Mouse (Mus musculus) bone marrow macrophage, adult 2 months (primary cell): ENCODE data around the gene Wnt3a. TPM values are rescaled to one million over a fixed set of nuclear protein-coding genes. Genes with fewer than 3 reads are reported as not detected.
"Not testable (repeated sequence)": the region's sequence is repeated elsewhere in the genome, so short reads cannot be mapped to it uniquely, and the experiment has no call there.

Experiments
- H3K27ac ChIP-seq: 2 replicates; pipeline ENCODE4 v1.5.1; 2012; ENCODE audit warnings: low read depth, low read length; ENCODE audit not compliant: insufficient read depth
- H3K4me1 ChIP-seq: 2 replicates; pipeline ENCODE4 v1.6.1; 2012; ENCODE audit warnings: low read length; ENCODE audit not compliant: control insufficient read depth, insufficient read depth
- H3K4me3 ChIP-seq: 2 replicates; pipeline ENCODE4 v1.5.1; 2012; ENCODE audit warnings: mild to moderate bottlenecking, low read length, moderate library complexity; ENCODE audit not compliant: insufficient read depth
- CTCF ChIP-seq: IDR thresholded peaks from 2 replicates; pipeline ENCODE4 v1.5.1; 2012; ENCODE audit warnings: low read depth, mild to moderate bottlenecking, low read length, moderate library complexity
- POLR2A ChIP-seq: IDR thresholded peaks from 2 replicates; pipeline ENCODE4 v1.6.1; 2012; ENCODE audit warnings: mild to moderate bottlenecking, low read depth, low read length, borderline replicate concordance
- polyA plus RNA-seq: library from polyadenylated mRNA; stranded (reverse); fragments of >200 nt; gene quantifications from 2 replicates; pipeline ENCODE4 v1.2.4, GENCODE M21; 2012; ENCODE audit not compliant: missing spikeins, insufficient read depth, insufficient read length

The Wnt3a gene
- polyA plus RNA-seq, 1 experiment = not detected

DNA sequence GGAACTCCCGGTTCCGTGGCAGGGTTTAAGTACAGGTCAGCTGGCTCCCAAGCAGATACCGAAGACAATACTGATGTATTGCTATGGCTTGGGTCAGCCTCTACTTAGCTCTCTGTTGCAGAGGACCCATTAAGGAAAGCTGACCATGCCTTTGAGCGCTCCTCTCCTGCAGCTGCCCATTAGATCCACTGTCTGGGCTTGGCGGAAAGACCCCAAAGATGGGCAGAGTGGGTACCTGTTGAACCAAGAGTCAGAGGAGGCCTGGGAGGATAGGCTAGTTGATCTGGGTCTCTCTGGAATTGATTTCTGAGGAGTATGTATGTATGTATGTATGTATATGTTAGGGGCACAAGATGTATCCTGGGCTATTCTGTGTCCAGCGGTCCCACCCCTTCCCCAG lies 18.1 kb upstream of the Wnt3a start:
- Histone ChIP-seq H3K4me3 (no peak overlapping the region), H3K27ac (no peak overlapping the region), H3K4me1 (no peaks in the 10 kb centered on the region)
- TF ChIP-seq CTCF (no peak), POLR2A (no peak)

DNA sequence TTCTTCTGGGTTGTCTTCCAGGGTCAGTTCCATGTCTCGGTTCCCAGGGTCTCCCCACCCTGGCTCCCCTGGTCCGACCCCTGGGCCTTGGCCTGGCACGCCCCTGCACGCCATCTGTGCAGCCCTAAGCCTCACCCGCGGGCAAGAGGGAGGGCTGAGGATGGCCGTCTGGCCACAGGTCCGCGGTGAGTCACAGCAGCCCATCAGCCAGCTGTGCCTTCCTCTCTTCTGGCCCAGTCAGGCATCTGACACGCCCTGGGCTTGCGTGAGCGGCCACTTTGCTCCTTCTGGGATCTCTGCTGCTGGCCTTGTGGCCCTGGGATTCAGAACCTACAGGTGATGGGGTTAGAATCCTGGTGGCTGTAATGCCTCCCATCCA lies 17.6 kb upstream of the Wnt3a start:
- Histone ChIP-seq H3K27ac (no peak overlapping the region), H3K4me1 (no peaks in the 10 kb centered on the region), H3K4me3 (no peak overlapping the region)
- no peak for TF ChIP-seq POLR2A
- TF ChIP-seq CTCF = no peak

DNA sequence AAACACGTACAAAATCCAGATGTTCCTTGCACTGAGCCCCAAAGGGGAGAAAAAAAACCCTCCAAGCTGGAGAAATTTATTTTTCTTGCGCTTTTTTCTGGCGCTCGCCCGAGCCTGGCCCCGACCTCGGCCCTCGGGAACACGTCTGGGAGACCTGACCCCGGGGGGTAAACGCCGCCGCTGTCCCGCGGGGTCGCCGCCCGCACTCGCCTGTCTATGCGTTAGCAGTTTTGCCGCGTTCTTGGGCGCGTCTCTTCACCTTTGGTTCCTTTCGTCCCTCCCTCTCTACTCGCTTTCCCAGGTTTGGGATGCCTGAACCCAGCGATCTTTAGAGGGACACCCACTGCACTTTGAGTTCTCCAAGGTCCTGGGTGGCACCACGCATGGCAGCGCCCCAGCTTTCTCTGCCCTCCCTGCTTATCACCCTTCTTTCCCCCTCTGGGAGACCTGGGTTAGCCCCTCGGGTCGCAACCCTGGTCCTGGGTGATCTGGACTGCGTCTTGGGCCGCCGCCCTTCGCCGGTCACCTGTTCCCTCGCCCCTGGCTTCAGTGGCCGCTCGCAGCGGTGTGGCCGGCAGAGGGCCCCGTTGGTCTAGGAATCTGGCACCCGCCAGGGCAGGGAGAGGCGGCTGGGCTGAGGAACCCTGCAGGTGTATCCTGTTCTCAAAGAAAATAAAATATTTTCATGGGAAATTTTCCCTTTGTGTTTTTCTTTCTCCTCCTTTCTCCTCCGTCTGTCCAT lies 17.0 kb upstream of the Wnt3a start:
- Histone ChIP-seq H3K27ac (no peak overlapping the region), H3K4me3 (peak overlapping the region; percentile 62), H3K4me1 (no peaks in the 10 kb centered on the region)

DNA sequence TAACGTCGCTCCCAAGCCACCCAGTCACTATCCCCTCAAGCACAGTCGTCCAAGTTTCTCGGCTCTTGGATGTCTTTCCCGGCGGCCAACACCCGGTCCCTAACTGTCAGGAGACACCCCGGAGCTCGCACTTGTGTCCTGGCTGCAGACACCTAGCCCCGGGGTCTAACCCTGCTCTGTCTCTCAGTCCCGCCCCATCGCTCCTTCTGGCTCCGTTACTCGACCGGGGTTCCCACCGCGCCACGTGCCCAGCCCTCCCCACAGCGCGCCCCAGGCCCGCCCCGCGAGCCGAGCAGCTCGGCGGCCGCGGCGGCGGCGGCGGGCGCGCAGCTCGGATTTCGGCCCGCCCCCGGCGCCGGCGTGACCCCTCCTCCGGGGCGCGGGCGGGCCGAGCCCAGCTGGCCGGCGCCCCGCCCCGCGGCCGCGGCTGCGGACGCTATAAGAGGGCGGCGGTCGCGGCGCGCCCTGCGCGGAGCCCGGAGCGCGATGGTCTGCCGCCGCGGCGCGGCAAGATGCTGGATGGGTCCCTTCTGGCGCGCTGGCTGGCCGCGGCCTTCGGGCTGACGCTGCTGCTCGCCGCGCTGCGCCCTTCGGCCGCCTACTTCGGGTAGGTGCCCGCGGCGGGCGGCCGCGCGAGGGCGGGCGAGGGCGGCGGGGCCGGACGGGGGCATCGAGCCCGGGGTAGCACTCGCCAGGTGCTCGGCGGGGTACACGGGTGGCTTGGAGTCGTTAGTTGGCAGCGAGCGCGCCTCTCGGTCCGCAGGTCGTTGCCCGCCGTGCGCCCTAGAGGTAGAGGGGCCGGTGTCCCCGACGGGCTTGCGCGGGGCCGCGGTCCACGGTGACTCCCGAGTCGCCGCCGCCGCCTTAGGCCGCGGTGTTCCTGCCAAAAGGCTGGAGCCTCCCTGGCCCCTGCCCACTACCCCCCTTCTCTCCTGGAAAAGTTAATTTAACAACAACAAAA lies 16.2 kb upstream of the Wnt3a start, which contains the start of gene Wnt9a:
TSS of gene Wnt9a (plus strand) at position 468 of the 961 bp plus-strand sequence.
- Histone ChIP-seq H3K4me3 (peak within 1 kb of the TSS; percentile 62), H3K27ac (no peak within 1 kb of the TSS)

More for the DNA sequence above, 17.0 kb upstream of the Wnt3a start:
- TF ChIP-seq CTCF = peak; percentile 77
- no peak for TF ChIP-seq POLR2A

DNA sequence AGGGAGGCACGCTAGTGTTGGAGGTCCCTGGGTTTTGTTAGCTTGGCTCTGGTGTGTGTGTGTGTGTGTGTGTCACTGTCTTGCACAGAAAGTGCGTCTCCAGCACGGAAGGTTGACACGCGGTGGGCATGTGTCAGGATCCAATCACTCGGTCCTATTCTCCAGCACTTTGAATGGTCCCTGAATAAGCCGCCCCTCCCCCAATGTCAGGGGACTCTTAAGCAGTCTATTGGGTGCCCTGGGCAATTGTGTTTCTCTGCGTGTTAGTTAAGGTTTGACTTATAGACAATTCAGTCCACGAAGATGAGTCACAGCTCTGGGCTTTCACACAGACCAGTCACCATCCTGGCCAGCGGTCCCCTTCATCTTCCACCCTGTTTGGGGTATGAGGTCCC lies 15.3 kb upstream of the Wnt3a start:
- Histone ChIP-seq H3K4me1 (no peaks in the 10 kb centered on the region), H3K4me3 (no peak overlapping the region)
- TF ChIP-seq CTCF (no peak), POLR2A (no peak)

More for the DNA sequence above, 16.2 kb upstream of the Wnt3a start, which contains the start of gene Wnt9a:
- TF ChIP-seq POLR2A = no peak
- no peak for TF ChIP-seq CTCF
- no peaks in the 10 kb centered on the region for H3K4me1 ChIP-seq

DNA sequence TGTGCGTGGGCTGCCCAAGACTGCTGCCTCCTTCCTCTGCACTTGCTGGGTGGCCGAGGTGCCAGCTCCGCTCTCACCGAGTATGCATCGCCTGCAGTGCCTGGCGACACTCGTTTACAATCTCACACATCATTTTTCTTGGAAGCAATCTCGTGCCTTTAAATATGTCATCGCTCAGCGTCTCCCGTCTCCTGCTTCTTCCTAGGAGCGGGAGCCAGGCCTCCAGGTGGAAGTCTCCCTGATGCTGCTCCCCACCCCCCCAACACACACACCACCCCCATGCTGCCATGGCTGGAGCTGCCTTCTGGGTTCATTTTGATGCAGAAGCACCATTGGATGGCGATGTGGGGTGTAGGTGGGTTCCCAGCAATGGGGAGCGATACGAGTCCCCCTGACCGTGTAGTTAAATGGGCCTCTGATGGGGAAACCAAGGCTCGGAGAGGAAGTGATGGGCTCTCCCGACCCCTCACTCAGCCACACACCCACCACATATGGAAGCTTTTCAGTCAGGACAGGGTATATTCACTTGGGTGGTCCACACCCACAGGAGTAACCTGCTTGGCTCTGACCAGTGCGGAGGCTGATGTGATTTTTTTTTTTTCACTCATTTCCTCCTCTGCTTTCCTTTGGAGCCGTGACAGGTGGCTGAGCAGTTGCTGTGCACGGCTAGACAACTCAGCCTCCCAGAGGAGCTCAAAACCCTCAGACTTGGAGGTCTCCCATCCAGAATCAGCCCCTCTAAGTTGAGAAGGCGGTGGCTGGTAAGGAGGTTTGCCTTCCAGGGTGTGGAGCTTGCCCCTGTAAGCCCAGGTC lies 14.7 kb upstream of the Wnt3a start:
- no peaks in the 10 kb centered on the region for H3K4me1 ChIP-seq
- H3K4me3 ChIP-seq = no peak overlapping the region
- H3K27ac ChIP-seq = no peak overlapping the region
- TF ChIP-seq POLR2A = no peak
- no peak for TF ChIP-seq CTCF

More for the DNA sequence above, 15.3 kb upstream of the Wnt3a start:
- no peak overlapping the region for H3K27ac ChIP-seq

DNA sequence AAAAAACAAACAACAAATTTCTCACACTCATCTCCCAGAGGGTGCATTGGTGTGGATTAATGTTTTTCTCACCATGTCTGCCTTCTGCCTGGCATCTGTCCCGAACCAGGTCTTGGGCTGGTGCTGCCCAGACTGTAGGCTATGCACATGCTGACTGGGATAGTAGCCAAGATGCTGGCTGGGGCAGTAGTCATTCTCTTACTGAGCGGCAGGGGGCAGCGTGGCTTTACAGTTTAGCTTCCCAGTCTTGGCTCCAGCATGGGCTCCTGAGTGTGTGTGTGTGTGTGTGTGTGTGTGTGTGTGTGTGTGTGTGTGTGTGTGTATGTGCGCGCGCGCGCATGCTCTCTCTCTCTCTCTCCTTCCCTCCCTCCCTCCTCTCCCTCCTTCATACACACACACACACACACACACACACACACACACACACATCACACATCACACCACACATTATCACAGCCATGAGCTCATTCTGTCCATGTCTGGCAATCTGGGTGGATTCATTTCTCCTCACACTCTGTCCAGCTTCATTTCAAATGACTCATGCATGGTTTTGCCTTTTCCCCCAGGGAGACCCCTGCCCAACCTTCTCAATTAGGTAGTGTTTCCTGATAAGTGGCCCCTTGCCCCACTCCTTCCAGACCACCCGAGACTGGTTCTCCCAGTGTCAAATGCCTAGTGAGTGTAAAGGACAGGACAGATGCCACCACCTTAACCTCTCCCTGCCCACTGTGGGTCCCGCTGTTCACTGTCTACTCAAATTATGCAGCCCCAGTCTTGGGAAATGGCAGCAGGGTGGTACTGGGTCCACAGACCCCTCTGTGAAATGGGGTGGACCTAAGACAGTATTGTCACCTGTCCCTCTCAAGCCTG lies 12.4 kb upstream of the Wnt3a start:
- Histone ChIP-seq H3K4me1 (no peaks in the 10 kb centered on the region), H3K4me3 (no peak overlapping the region), H3K27ac (no peak overlapping the region)
- TF ChIP-seq POLR2A (no peak), CTCF (0 out of 2 replicates have a peak, but pooled peaks have one; percentile 20)

DNA sequence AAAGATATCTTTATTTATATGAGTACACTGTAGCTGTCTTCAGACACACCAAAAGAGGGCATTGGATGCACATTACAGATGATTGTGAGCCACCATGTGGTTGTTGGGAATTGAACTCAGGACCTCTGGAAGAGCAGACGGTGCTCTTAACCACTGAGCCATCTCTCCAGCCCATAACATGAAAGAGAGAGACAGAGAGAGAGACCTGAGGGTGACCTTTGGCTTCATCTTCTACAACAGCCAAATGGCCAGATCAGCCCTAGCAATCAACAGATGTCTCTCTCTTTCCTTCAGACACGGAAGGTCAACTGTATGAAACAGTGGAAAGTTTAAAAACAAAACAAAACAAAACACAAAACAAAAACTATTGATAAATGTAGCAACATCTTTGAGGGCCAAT lies 10.5 kb upstream of the Wnt3a start:
- not testable (repeated sequence) for H3K4me3 ChIP-seq, H3K27ac ChIP-seq
- H3K4me1 ChIP-seq = peaks cover 16% of the 10 kb centered on the region
